In genomic region chr14:45387480-45387879, GRCm38 (mm10) we compare ENCODE assay signal across 8 mouse cellular contexts. TPM values are rescaled to one million over a fixed set of nuclear protein-coding genes. Genes with fewer than 3 reads are reported as not detected.
DNase-seq lines count a peak whose midpoint lies in the region; ATAC-seq and TF ChIP-seq lines count a peak whose summit lies in the region.

No protein-coding gene starts in this region.

- peak; percentile 32; the same call in 1 of the 2 replicates for ATAC-seq in lung, postnatal 0 days
- ATAC-seq in embryonic facial prominence, embryonic 13.5 days (ENCODE audit: insufficient number of reproducible peaks, insufficient read depth, low FRiP score, low TSS enrichment, low read depth) = no peak
- ATAC-seq in kidney, postnatal 0 days (replicated peaks; ENCODE audit: low FRiP score, low read depth) = peak; percentile 58
- ATAC-seq in monocyte, adult 5-6 weeks (replicated peaks; ENCODE audit: insufficient number of reproducible peaks, low FRiP score, low TSS enrichment, poor library complexity, severe bottlenecking) = peak; percentile 83

- H3K27me3 ChIP-seq in lung, postnatal 0 days (replicated peaks; ENCODE audit: insufficient read depth, low read length) = no peaks in the 10 kb centered on the region
- no peaks in the 10 kb centered on the region for H3K27me3 ChIP-seq in embryonic facial prominence, embryonic 13.5 days
- no peaks in the 10 kb centered on the region for H3K27me3 ChIP-seq in kidney, postnatal 0 days (ENCODE audit: insufficient read depth, low read length)

- TF ChIP-seq CTCF in lung, postnatal 0 days (IDR thresholded peaks at IDR 0.05) = no peak
- no peak for TF ChIP-seq CTCF in kidney, postnatal 0 days (IDR thresholded peaks at IDR 0.05; ENCODE audit: low read depth)

- peak overlapping the region; percentile 85; the same call in 1 of the 2 replicates for H3K4me3 ChIP-seq in lung, postnatal 0 days (ENCODE audit: low read depth, low read length)
- H3K4me3 ChIP-seq in embryonic facial prominence, embryonic 13.5 days = peak overlapping the region; percentile 80
- H3K4me3 ChIP-seq in kidney, postnatal 0 days (replicated peaks; ENCODE audit: low read depth, low read length) = peak overlapping the region; percentile 92

- TF ChIP-seq EP300 in lung, postnatal 0 days (IDR thresholded peaks at IDR 0.05) = peak; percentile 69

- 0 out of 2 replicates have a peak, but pooled peaks cover 5% of the 10 kb centered on the region for H3K4me1 ChIP-seq in lung, postnatal 0 days (ENCODE audit: insufficient read depth, low read depth, low read length)
- peaks cover 7% of the 10 kb centered on the region for H3K4me1 ChIP-seq in embryonic facial prominence, embryonic 13.5 days
- peaks cover 13% of the 10 kb centered on the region; the same call in 1 of the 2 replicates for H3K4me1 ChIP-seq in kidney, postnatal 0 days (replicated peaks; ENCODE audit: insufficient read depth, low read length)

- H3K36me3 ChIP-seq in lung, postnatal 0 days (ENCODE audit: insufficient read depth, low read length) = no peaks in the 10 kb centered on the region
- peaks cover 5% of the 10 kb centered on the region for H3K36me3 ChIP-seq in embryonic facial prominence, embryonic 13.5 days
- H3K36me3 ChIP-seq in kidney, postnatal 0 days (ENCODE audit: insufficient read depth, low read length) = no peaks in the 10 kb centered on the region

- intact Hi-C loops in gastrocnemius, postnatal 14 days (cut with DNase I; ENCODE audit: low total_unique reads) = no loop called here

- 0 out of 2 replicates have a peak overlapping the region, but pooled peaks have one; percentile 8 for H3K9ac ChIP-seq in lung, postnatal 0 days (replicated peaks; ENCODE audit: low read depth)
- no peak overlapping the region; the same call in 1 of the 2 replicates for H3K9ac ChIP-seq in embryonic facial prominence, embryonic 13.5 days
- H3K9ac ChIP-seq in kidney, postnatal 0 days (ENCODE audit: low read depth, low read length) = peak overlapping the region; percentile 91

- peak overlapping the region; percentile 94 for H3K4me2 ChIP-seq in lung, postnatal 0 days (replicated peaks; ENCODE audit: low read depth, low read length)
- H3K4me2 ChIP-seq in embryonic facial prominence, embryonic 13.5 days = peak overlapping the region; percentile 75
- peak overlapping the region; percentile 91 for H3K4me2 ChIP-seq in kidney, postnatal 0 days (ENCODE audit: low read length)

- 16% methylated on average over 2 of the region's 2 CpGs for WGBS in lung, postnatal 0 days
- WGBS in embryonic facial prominence, embryonic 13.5 days = 30% methylated on average over 2 of the region's 2 CpGs
- 15% methylated on average over 2 of the region's 2 CpGs for WGBS in kidney, postnatal 0 days

- peak overlapping the region; percentile 91 for H3K27ac ChIP-seq in lung, postnatal 0 days (ENCODE audit: low read length)
- no peak overlapping the region for H3K27ac ChIP-seq in embryonic facial prominence, embryonic 13.5 days
- peak overlapping the region; percentile 96 for H3K27ac ChIP-seq in kidney, postnatal 0 days

- peak; percentile 87 for DNase-seq in lung, postnatal 0 days (ENCODE audit: low spot score)
- no peak for DNase-seq in lung, postnatal 10 days
- peak; percentile 66 for DNase-seq in kidney, postnatal 0 days (ENCODE audit: low spot score)
- DNase-seq in spleen, postnatal 14 days (ENCODE audit: low spot score in 2 of 2) = no peak
- no peak for DNase-seq in gastrocnemius, postnatal 14 days
- DNase-seq in gastrocnemius, postnatal 4 days (ENCODE audit: low spot score in 2 of 2) = no peak

- H3K9me3 ChIP-seq in lung, postnatal 0 days (ENCODE audit: low read length) = no peaks in the 10 kb centered on the region
- H3K9me3 ChIP-seq in embryonic facial prominence, embryonic 13.5 days = no peaks in the 10 kb centered on the region
- no peaks in the 10 kb centered on the region for H3K9me3 ChIP-seq in kidney, postnatal 0 days (replicated peaks; ENCODE audit: low read length)

RNA-seq across cellular contexts. Expression of gene Gnpnat1, which starts 17.2 kb away (rescaled TPM):
- 32.2 and 33.9 TPM in 2 replicates for polyA plus RNA-seq in lung, postnatal 0 days (2015; fragmentation: Nextera tagmentation; extraction: Ambion mirVana)
- 49.5 and 55.9 TPM in 2 replicates for polyA plus RNA-seq in embryonic facial prominence, embryonic 13.5 days (2015; fragmentation: Nextera tagmentation; extraction: Ambion mirVana)
- polyA plus RNA-seq in kidney, postnatal 0 days (2015; fragmentation: Nextera tagmentation; extraction: Ambion mirVana) = 79.0 and 83.3 TPM in 2 replicates
- total RNA-seq in monocyte, adult 5-6 weeks (2017) = 29.9 to 73.9 TPM (median 51.6 TPM) in 3 replicates
- 10 to 100 TPM in 1 of 2 experiments, 1 to 10 TPM in 1; 9.5 to 12.3 TPM for total RNA-seq in gastrocnemius, postnatal 14 days (2021)
- 10 to 100 TPM; 16.2 to 18.8 TPM for total RNA-seq in gastrocnemius, postnatal 4 days (2021)

RNA-seq across cellular contexts. Expression of gene Styx, which starts 36.6 kb away (rescaled TPM):
- polyA plus RNA-seq in lung, postnatal 0 days (2015; fragmentation: Nextera tagmentation; extraction: Ambion mirVana) = 75.1 and 79.7 TPM in 2 replicates
- polyA plus RNA-seq in embryonic facial prominence, embryonic 13.5 days (2015; fragmentation: Nextera tagmentation; extraction: Ambion mirVana) = 82.1 and 84.1 TPM in 2 replicates
- polyA plus RNA-seq in kidney, postnatal 0 days (2015; fragmentation: Nextera tagmentation; extraction: Ambion mirVana) = 79.9 and 82.3 TPM in 2 replicates
- 20.1 to 36.2 TPM (median 31.5 TPM) in 3 replicates for total RNA-seq in monocyte, adult 5-6 weeks (2017)
- total RNA-seq in gastrocnemius, postnatal 14 days (2021) = 10 to 100 TPM; 43.7 to 44.8 TPM
- total RNA-seq in gastrocnemius, postnatal 4 days (2021) = 10 to 100 TPM; 62.3 to 69.6 TPM

RNA-seq across cellular contexts. Expression of gene Psmc6, which starts 57.9 kb away (rescaled TPM):
- 82.1 and 94.4 TPM in 2 replicates for polyA plus RNA-seq in lung, postnatal 0 days (2015; fragmentation: Nextera tagmentation; extraction: Ambion mirVana)
- polyA plus RNA-seq in embryonic facial prominence, embryonic 13.5 days (2015; fragmentation: Nextera tagmentation; extraction: Ambion mirVana) = 167 and 168 TPM in 2 replicates
- polyA plus RNA-seq in kidney, postnatal 0 days (2015; fragmentation: Nextera tagmentation; extraction: Ambion mirVana) = 146 and 147 TPM in 2 replicates
- 158 to 185 TPM (median 171 TPM) in 3 replicates for total RNA-seq in monocyte, adult 5-6 weeks (2017)
- 100 to 1,000 TPM in 1 of 2 experiments, 10 to 100 TPM in 1; 98.2 to 104 TPM for total RNA-seq in gastrocnemius, postnatal 14 days (2021)
- total RNA-seq in gastrocnemius, postnatal 4 days (2021) = 100 to 1,000 TPM; 116 to 134 TPM

Comparison
In these comparisons a context has a peak if more than half of its experiments do, and no peak if none do; other contexts are left out.
1. DNase-seq: peak in lung, postnatal 0 days (single experiment) and kidney, postnatal 0 days (single experiment); none in lung, postnatal 10 days (single experiment), spleen, postnatal 14 days (0 of 2), gastrocnemius, postnatal 14 days (single experiment) and gastrocnemius, postnatal 4 days (0 of 2).
2. Peak in every context shown above with its lines, with median percentiles within 50 percentile points of each other: H3K4me2 ChIP-seq and H3K4me3 ChIP-seq.